Mouse (Mus musculus): ENCODE results near the gene Qk.
A peak's percentile ranks its signal among the peaks of the same experiment; 100 is the strongest.

Qk gene

GRCm38 (mm10) chr17:10319685-10320455, at the start of gene Qk:
Gene Qk, minus strand, starts transcription at chr17:10319854.
- peak; percentile 72 for DNase-seq (ENCODE audit: low spot score)

GRCm38 (mm10) chr17:10367044-10367443, 47.4 kb upstream of the Qk start:
- DNase-seq (ENCODE audit: low spot score), result no peak

- no peak for DNase-seq (ENCODE audit: low spot score)
Observed at GRCm38 (mm10) chr17:10366577-10366976, 46.9 kb upstream of the Qk start.

- no peak for DNase-seq (ENCODE audit: low spot score)
Observed at GRCm38 (mm10) chr17:10365501-10366482, 46.1 kb upstream of the Qk start.

- no peak for DNase-seq (ENCODE audit: low spot score)
Observed at GRCm38 (mm10) chr17:10363151-10363550, 43.5 kb upstream of the Qk start.

GRCm38 (mm10) chr17:10361882-10362291, 42.2 kb upstream of the Qk start:
- no peak for DNase-seq (ENCODE audit: low spot score)

- no peak for DNase-seq (ENCODE audit: low spot score)
Observed at GRCm38 (mm10) chr17:10360738-10361137, 41.1 kb upstream of the Qk start.

GRCm38 (mm10) chr17:10359466-10359865, 39.8 kb upstream of the Qk start:
- no peak for DNase-seq (ENCODE audit: low spot score)

GRCm38 (mm10) chr17:10357348-10357747, 37.7 kb upstream of the Qk start:
- no peak for DNase-seq (ENCODE audit: low spot score)

- no peak for DNase-seq (ENCODE audit: low spot score)
Observed at GRCm38 (mm10) chr17:10356294-10356693, 36.6 kb upstream of the Qk start.

GRCm38 (mm10) chr17:10355746-10356145, 36.1 kb upstream of the Qk start:
- no peak for DNase-seq (ENCODE audit: low spot score)

GRCm38 (mm10) chr17:10338286-10338685, 18.6 kb upstream of the Qk start:
- no peak for DNase-seq (ENCODE audit: low spot score)

- no peak for DNase-seq (ENCODE audit: low spot score)
Observed at GRCm38 (mm10) chr17:10336558-10336957, 16.9 kb upstream of the Qk start.

GRCm38 (mm10) chr17:10335809-10336499, 16.3 kb upstream of the Qk start:
- no peak for DNase-seq (ENCODE audit: low spot score)

GRCm38 (mm10) chr17:10334957-10335690, 15.5 kb upstream of the Qk start:
- peak; percentile 42 for DNase-seq (ENCODE audit: low spot score)

- no peak for DNase-seq (ENCODE audit: low spot score)
Observed at GRCm38 (mm10) chr17:10334481-10334880, 14.8 kb upstream of the Qk start.

GRCm38 (mm10) chr17:10333321-10333720, 13.7 kb upstream of the Qk start:
- no peak for DNase-seq (ENCODE audit: low spot score)

- no peak for DNase-seq (ENCODE audit: low spot score)
Observed at GRCm38 (mm10) chr17:10332127-10332526, 12.5 kb upstream of the Qk start.

- no peak for DNase-seq (ENCODE audit: low spot score)
Observed at GRCm38 (mm10) chr17:10329461-10329860, 9.8 kb upstream of the Qk start.

GRCm38 (mm10) chr17:10328544-10329100, 9.0 kb upstream of the Qk start:
- no peak for DNase-seq (ENCODE audit: low spot score)

GRCm38 (mm10) chr17:10327584-10328210, 8.0 kb upstream of the Qk start:
- no peak for DNase-seq (ENCODE audit: low spot score)

Measured in ovary, postnatal 10 days (tissue).